Mouse (Mus musculus) stomach, postnatal 0 days (tissue): ENCODE measurements at regions not wholly inside any gene's neighbourhood (a gene's known extent, or its start where the extent isn't known, plus 50 kb on each side); places are given as distances from the start of the nearest gene placed in this dataset.

Source experiments
- CTCF ChIP-seq: IDR thresholded peaks from 2 replicates; pipeline ENCODE4 v1.5.1; 2016; ENCODE audit warnings: antibody characterized with exemption, low read depth, mild to moderate bottlenecking, moderate library complexity
- EP300 ChIP-seq: optimal IDR thresholded peaks from 2 replicates; pipeline ENCODE3; 2016; ENCODE audit warnings: antibody characterized with exemption

- TF ChIP-seq CTCF (no peak), EP300 (no peak)
Measured at GRCm38 (mm10) chr8:115788421-115788820, 80.8 kb upstream of the Maf start.
